Mouse (Mus musculus) intestine, embryonic 16.5 days (tissue): Measurements from ENCODE around the gene Ube2n. TPM values are rescaled to one million over a fixed set of nuclear protein-coding genes. Genes with fewer than 3 reads are reported as not detected.

Experiments used
- ATAC-seq: fragments of 200-750 bp; cut with Nextera tagmentation; 2 replicates; pipeline ENCODE4 v1.8.0; 2017; ENCODE audit warnings: moderate TSS enrichment, moderate library complexity
- H3K27ac ChIP-seq: fragments of 300-500 bp; sonication (generic); 2 replicates; pipeline ENCODE4 v1.5.1; 2014; ENCODE audit warnings: mild to moderate bottlenecking, low read length
- H3K27me3 ChIP-seq: fragments of 300-500 bp; sonication (generic); replicated peaks from 2 replicates; pipeline ENCODE4 v1.6.1; 2014; ENCODE audit warnings: low read length, control low read depth, mixed read lengths; ENCODE audit not compliant: control insufficient read depth, insufficient read depth
- H3K36me3 ChIP-seq: fragments of 300-500 bp; sonication (generic); 2 replicates; pipeline ENCODE4 v1.6.1; 2014; ENCODE audit warnings: low read length, control low read depth; ENCODE audit not compliant: control insufficient read depth, insufficient read depth
- H3K4me1 ChIP-seq: fragments of 300-500 bp; sonication (generic); 2 replicates; pipeline ENCODE4 v1.6.1; 2014; ENCODE audit warnings: low read length, control low read depth, mixed read lengths; ENCODE audit not compliant: control insufficient read depth, insufficient read depth
- H3K4me2 ChIP-seq: fragments of 300-500 bp; sonication (generic); 2 replicates; pipeline ENCODE4 v1.6.1; 2014; ENCODE audit warnings: low read depth, low read length, control low read depth
- H3K4me3 ChIP-seq: fragments of 300-500 bp; sonication (generic); 2 replicates; pipeline ENCODE4 v1.5.1; 2014; ENCODE audit warnings: mild to moderate bottlenecking, low read length
- H3K9ac ChIP-seq: fragments of 300-500 bp; sonication (generic); 2 replicates; pipeline ENCODE4 v1.6.1; 2014; ENCODE audit warnings: low read depth, low read length
- H3K9me3 ChIP-seq: fragments of 300-500 bp; sonication (generic); 2 replicates; pipeline ENCODE4 v1.6.1; 2016; ENCODE audit warnings: low read length, control low read depth; ENCODE audit not compliant: control insufficient read depth
- WGBS: fragments of 180-500 bp; shearing (Covaris S2); extraction: QIAGEN DNeasy Blood & Tissue Kit; methylation state at CpG from one replicate; pipeline ENCODE4 v1.1.7; 2014; 5-methylcytosine and 5-hydroxymethylcytosine counted together
- polyA plus RNA-seq: library from polyadenylated mRNA; unstranded; fragments of >200 nt; fragmentation: Nextera tagmentation; extraction: Ambion mirVana; gene quantifications from 2 replicates; pipeline ENCODE4 v1.2.1, GENCODE M21; 2015

Ube2n gene
- polyA plus RNA-seq, 1 experiment from 2014 or later = 288 TPM

DNA sequence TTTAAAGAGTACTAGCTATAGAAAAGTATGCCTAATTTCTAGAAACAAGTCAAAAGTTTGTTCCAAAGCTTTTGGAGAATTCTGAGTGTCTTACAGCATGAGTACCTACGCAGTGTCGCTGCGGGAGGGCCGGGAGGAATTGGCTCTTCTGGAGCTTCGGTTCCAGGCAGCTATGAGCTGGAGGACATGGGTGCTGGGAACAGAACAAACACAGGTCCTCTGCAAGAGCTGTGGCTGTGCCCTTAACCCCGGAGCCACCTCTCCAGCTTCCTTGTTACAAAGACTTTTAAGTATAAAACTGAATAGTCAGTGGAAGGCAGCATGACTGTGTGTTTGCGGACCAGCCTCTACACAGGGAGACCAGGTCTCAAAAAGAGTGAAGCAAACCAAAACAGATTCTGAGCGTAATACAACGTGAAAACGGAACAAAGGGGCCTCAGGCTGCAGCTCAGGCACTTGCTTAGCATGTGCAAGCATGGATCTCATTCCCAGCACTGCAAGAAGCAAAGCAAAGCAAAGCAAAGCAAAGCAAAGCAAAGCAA is 61.0 kb downstream of the Ube2n start:
- H3K27me3 ChIP-seq = no peaks in the 10 kb centered on the region
- no peaks in the 10 kb centered on the region for H3K36me3 ChIP-seq
- WGBS = 72% methylated on average over 10 of the region's 10 CpGs
- no peak overlapping the region for H3K4me2 ChIP-seq
- no peak overlapping the region for H3K4me3 ChIP-seq
- no peaks in the 10 kb centered on the region for H3K9me3 ChIP-seq
- H3K9ac ChIP-seq = no peak overlapping the region
- no peak for ATAC-seq
- H3K4me1 ChIP-seq = peaks cover 3% of the 10 kb centered on the region; the same call in 1 of the 2 replicates
- H3K27ac ChIP-seq = no peak overlapping the region

DNA sequence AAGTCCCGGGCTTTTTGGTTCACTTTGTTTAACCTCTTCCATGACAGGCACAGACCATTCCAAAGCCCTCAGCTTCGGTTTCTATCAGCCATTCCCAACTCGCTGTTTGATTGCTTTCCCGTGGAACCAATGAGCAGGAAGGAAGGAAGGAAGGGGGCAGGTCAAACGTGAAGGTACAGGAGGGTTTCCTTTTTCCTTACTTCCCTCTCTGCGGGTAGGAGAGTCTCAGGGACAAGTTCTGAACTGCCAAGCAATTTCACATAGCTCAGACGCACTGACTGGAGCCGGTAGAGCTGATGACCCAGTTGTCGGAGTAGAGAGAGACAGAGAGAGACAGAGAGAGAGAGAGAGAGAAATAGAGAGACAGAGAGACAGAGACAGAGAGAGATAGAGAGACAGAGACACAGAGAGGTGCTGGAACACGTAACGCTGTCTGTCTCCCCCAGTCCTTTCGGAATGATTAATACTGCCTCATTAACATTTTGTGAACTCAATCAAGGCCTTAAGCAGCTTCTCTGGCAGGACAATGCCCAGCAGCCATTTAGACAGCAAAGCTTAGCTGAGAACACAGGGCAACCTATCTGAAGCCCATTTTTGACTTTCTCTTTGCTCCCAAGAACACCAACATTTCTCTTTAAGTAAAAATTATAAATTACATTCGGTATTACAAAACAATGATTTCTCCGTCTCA is 62.1 kb downstream of the Ube2n start:
- no peak for ATAC-seq
- Histone ChIP-seq H3K27ac (no peak overlapping the region), H3K4me3 (no peak overlapping the region), H3K4me2 (no peak overlapping the region), H3K4me1 (peaks cover 3% of the 10 kb centered on the region; the same call in 1 of the 2 replicates), H3K27me3 (no peaks in the 10 kb centered on the region), H3K36me3 (no peaks in the 10 kb centered on the region), H3K9ac (no peak overlapping the region), H3K9me3 (no peaks in the 10 kb centered on the region)
- 47% methylated on average over 14 of the region's 14 CpGs for WGBS

DNA sequence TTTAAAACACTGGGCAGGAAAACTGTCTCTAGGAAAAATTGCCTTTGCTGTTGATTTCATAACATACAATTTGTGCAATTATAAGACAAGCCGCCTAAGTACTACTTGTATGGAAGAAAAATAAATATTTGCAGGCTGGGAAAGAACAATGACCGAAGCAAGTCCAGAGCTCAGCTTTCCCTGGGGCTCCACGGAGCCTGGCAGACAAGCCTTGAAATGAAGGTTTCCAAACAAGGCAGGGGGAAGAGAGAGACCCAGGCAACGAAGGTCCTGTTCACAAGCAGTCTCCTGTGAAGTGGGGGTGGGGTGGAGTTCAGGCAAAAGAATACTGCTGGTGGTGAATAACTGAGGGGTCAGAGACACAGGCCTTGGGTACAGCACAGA is 62.6 kb downstream of the Ube2n start:
- Histone ChIP-seq H3K4me3 (no peak overlapping the region), H3K27ac (no peak overlapping the region), H3K36me3 (no peaks in the 10 kb centered on the region), H3K4me1 (peaks cover 3% of the 10 kb centered on the region; the same call in 1 of the 2 replicates), H3K4me2 (no peak overlapping the region), H3K9ac (no peak overlapping the region; the same call in 1 of the 2 replicates), H3K9me3 (no peaks in the 10 kb centered on the region), H3K27me3 (no peaks in the 10 kb centered on the region)
- ATAC-seq = no peak
- 19% methylated on average over 4 of the region's 4 CpGs for WGBS

DNA sequence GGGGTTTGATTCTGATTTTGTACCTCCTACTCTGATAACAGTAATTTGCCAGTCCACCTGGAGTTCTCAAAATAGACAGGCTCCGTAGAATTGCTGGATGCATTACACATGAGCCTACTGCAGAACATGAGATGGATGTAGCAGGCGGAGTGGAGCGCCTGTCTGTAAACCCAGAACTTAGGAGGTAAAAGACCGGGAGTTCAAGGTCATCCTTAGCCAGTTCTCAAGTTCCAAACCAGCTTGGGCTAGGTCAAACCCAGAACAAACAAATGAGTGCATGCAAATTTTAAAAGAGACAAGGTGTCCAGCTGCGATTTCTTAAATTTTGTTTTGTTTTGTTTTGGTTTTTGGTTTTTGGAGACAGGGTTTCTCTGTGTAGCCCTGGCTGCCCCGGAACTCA is 70.6 kb downstream of the Ube2n start:
- no peak for ATAC-seq
- WGBS = 94% methylated on average over 6 of the region's 6 CpGs

DNA sequence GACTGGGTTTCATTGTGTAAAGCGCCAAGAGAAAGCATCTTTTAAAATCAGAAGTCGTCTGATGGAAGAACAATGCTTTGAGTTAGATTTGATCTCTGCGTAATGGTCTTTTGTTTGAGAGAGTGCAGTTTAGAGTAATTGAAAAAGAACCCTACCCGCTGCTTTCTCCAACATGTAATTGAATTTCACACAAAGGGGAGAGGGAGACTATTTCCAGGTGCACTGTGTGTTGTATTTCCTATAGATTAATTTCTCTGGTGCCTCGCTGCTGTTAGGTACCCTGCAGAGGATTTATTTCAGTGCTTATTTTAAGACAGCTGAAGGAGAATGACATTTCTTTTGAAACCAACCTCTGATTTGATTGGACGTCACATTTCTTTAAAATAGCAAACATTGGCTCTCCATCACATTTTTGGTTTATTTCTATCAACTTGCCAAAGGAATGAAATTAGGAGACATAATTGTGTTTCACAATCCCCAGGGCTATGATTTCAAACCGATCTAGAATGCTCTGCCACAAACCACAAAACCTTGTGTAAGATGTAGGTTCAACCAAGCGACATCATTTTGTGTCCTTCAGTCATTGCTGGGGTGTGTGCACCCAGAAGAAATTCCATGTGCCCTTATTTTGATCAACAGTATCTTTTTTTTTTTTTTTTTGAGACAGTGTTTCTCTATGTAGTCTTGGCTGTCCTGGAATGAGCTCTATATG is 72.7 kb downstream of the Ube2n start:
- H3K36me3 ChIP-seq = no peaks in the 10 kb centered on the region
- H3K9ac ChIP-seq = no peak overlapping the region
- H3K27me3 ChIP-seq = no peaks in the 10 kb centered on the region
- ATAC-seq = no peak
- no peaks in the 10 kb centered on the region for H3K9me3 ChIP-seq
- no peak overlapping the region for H3K4me3 ChIP-seq
- H3K4me1 ChIP-seq = no peaks in the 10 kb centered on the region
- H3K27ac ChIP-seq = no peak overlapping the region
- 78% methylated on average over 8 of the region's 8 CpGs for WGBS
- no peak overlapping the region for H3K4me2 ChIP-seq

More for the DNA sequence above, 70.6 kb downstream of the Ube2n start:
- Histone ChIP-seq H3K36me3 (no peaks in the 10 kb centered on the region), H3K9me3 (no peaks in the 10 kb centered on the region), H3K4me2 (no peak overlapping the region), H3K27me3 (no peaks in the 10 kb centered on the region), H3K4me1 (no peaks in the 10 kb centered on the region), H3K4me3 (no peak overlapping the region), H3K27ac (no peak overlapping the region), H3K9ac (no peak overlapping the region)

DNA sequence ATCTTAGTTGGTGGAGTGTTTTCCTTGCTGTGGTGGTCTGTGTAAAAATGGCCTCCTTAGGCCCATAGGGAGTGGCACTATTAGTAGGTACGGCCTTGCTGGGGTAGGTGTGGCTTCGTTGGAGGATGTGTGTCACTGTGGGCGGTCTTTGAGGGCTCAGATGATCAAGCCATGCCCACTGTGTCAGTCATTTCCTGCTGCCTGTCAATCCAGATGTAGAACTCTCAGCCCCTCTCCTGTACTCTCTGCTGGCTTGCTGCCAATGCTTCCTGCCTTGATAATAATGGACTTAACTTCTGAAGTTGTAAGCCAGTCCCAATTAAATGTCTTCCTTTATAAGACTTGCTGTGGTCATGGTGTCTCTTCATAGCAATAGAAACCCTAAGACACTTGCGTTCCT is 74.3 kb downstream of the Ube2n start:
- Histone ChIP-seq H3K27me3 (no peaks in the 10 kb centered on the region), H3K9ac (no peak overlapping the region), H3K4me3 (no peak overlapping the region), H3K4me2 (no peak overlapping the region), H3K9me3 (no peaks in the 10 kb centered on the region), H3K4me1 (no peaks in the 10 kb centered on the region), H3K27ac (no peak overlapping the region), H3K36me3 (no peaks in the 10 kb centered on the region)
- WGBS = 91% methylated on average over 4 of the region's 4 CpGs
- no peak for ATAC-seq

DNA sequence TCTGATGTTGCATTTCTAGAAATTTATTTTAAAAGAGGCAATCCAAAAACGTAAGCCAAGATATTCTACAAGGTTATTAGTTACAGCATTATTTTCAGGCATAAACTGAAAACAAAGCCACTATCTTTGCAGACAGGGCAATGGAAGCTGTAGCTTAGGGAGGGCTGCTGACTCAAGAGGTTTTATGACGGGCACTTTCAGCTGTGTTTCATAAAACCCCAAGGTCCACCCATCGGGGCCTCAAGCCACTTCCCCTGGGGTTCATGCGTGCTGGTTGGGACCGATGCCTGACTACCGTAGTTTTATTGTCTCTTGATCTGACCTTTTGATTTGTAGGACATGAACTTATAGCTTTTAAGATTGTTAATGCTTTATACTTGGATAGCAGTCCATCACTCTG is 75.3 kb downstream of the Ube2n start:
- no peaks in the 10 kb centered on the region for H3K4me1 ChIP-seq
- H3K9me3 ChIP-seq = no peaks in the 10 kb centered on the region
- no peak overlapping the region for H3K9ac ChIP-seq
- 49% methylated on average over 6 of the region's 6 CpGs for WGBS
- no peaks in the 10 kb centered on the region for H3K36me3 ChIP-seq
- no peak overlapping the region for H3K27ac ChIP-seq
- no peaks in the 10 kb centered on the region for H3K27me3 ChIP-seq
- peak; percentile 68 for ATAC-seq
- no peak overlapping the region for H3K4me3 ChIP-seq
- no peak overlapping the region for H3K4me2 ChIP-seq

DNA sequence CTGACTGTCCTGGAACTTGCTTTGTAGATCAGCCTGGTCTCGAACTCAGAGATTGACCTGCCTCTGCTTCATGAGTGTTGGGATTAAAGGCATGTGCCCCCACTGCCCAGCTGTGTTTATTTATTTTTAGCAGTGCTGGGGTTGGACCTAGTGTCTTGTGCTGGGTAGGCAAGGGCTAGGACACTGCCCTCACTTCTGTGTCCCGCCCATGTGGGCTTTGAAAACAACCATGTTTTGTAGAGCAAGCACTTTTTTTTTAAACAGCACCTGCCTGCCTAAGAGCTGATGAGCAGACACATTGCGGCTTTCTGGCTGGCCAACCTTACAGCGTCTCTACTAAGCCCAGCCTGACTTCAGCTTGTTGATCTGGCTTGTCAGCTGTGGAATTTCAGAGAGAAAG is 76.3 kb downstream of the Ube2n start:
- no peaks in the 10 kb centered on the region for H3K9me3 ChIP-seq
- no peaks in the 10 kb centered on the region for H3K4me1 ChIP-seq
- H3K4me3 ChIP-seq = no peak overlapping the region
- no peak for ATAC-seq
- no peaks in the 10 kb centered on the region for H3K27me3 ChIP-seq
- H3K9ac ChIP-seq = no peak overlapping the region
- no peaks in the 10 kb centered on the region for H3K36me3 ChIP-seq
- H3K27ac ChIP-seq = no peak overlapping the region
- no peak overlapping the region for H3K4me2 ChIP-seq
- 85% methylated on average over 4 of the region's 4 CpGs for WGBS

DNA sequence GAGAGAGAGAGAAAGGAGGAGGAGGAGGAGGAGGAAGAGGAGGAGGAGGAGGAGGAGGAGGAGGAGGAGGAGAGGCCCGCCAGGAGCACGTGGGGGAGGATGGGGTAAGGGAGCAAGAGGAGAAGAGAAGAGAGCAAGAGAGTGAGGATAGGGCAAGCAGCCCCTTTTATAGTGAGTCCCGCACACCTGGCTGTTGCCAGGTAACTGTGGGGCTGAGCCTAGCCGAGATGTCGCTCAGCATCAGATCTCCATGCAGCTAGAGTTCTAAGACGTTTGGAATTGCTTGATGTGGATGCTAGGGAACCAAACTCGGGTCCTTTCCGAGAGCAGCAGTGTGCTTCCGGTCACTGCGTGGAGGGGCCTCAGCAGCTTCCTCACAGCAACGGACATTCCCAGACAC is 79.5 kb downstream of the Ube2n start:
- no peak for ATAC-seq
- 50% methylated on average over 11 of the region's 11 CpGs for WGBS
- no peak overlapping the region for H3K9ac ChIP-seq
- no peak overlapping the region for H3K4me2 ChIP-seq
- no peaks in the 10 kb centered on the region for H3K4me1 ChIP-seq
- no peaks in the 10 kb centered on the region for H3K27me3 ChIP-seq
- H3K4me3 ChIP-seq = no peak overlapping the region
- H3K27ac ChIP-seq = no peak overlapping the region
- no peaks in the 10 kb centered on the region for H3K36me3 ChIP-seq
- no peaks in the 10 kb centered on the region for H3K9me3 ChIP-seq
